Mouse (Mus musculus): Measurements from ENCODE around the gene Igtp.
"Not testable (repeated sequence)": the region's sequence is repeated elsewhere in the genome, so short reads cannot be mapped to it uniquely, and the experiment has no call there.

The Igtp gene

DNA sequence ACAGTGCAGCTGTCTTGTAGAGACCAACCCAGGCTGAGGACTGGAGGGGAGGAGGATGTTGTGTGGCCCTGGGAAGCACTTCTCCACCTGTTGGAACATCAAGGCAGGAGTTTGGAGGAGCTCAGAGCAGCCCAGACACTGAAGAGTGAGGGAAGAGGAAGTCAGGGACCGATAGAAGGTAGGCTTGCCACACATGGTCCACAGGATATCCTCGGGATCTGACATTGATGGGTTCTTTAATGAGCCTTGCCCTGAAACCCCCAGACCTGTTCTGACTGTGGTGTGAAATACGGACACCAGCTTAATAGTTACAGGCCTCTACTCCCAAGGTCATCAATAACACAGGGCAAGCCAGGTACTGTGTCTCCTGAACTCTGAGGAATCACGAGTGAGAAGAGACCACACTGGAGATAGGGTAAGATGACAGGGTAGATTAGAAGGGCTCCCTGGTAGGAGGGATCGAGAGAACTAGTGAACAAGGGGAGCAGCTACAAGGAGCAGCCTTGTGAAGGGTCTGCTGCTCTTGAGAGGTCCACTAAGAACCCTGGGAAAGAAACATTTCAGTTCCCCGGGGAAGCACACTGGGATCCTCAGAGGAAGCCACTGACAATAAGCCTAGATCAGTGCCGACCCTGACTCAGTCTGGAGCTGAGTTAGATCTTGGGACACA lies 14.5 kb downstream of the Igtp start:
- in situ Hi-C loops (cut with MseI, MboI): no loop called here

- in situ Hi-C loops (cut with MseI, MboI): no loop called here
Measured at GRCm38 (mm10) chr11:58214391-58215048, 15.2 kb downstream of the Igtp start.

GRCm38 (mm10) chr11:58215049-58215430 lies 15.7 kb downstream of the Igtp start:
- in situ Hi-C loops (cut with MseI, MboI): not testable (repeated sequence)

DNA sequence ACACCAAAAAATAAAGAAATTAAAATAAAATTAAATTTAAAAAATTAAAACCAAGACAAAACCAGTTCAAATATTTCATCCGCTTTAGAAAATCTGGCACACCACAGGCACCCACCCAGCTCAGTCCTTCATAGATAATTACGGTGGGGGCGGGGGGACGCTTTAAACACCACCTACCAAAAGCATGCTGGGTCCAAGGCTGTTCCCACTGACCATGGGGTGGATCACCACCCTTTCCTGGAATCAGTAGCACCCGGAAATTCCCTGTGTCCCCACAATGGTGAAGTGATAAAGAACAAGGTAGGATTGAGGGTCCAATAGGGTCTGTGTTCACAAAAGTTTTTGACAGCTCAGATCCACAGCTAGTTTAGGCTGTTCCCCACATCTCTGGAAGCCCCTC lies 16.5 kb downstream of the Igtp start:
- in situ Hi-C loops (cut with MseI, MboI): no loop called here

GRCm38 (mm10) chr11:58216823-58217222 lies 17.5 kb downstream of the Igtp start:
- in situ Hi-C loops (cut with MseI, MboI): no loop called here

GRCm38 (mm10) chr11:58223751-58224150 lies 24.4 kb downstream of the Igtp start:
- in situ Hi-C loops (cut with MseI, MboI): loop anchor here in 1 of 2 experiments (5.0 kb wide), 1 partner anchor 41 kb away; no protein-coding TSS in a partner anchor

- in situ Hi-C loops (cut with MseI, MboI): loop anchor here in 1 of 2 experiments (5.0 kb wide), 1 partner anchor 42 kb away; no protein-coding TSS in a partner anchor
Measured at GRCm38 (mm10) chr11:58224313-58224712, 25.0 kb downstream of the Igtp start.

- in situ Hi-C loops (cut with MseI, MboI): loop anchor here (5.0 kb wide), 2 partner anchors 43 to 48 kb away; no protein-coding TSS in a partner anchor
Measured at GRCm38 (mm10) chr11:58224872-58225271, 25.5 kb downstream of the Igtp start.

DNA sequence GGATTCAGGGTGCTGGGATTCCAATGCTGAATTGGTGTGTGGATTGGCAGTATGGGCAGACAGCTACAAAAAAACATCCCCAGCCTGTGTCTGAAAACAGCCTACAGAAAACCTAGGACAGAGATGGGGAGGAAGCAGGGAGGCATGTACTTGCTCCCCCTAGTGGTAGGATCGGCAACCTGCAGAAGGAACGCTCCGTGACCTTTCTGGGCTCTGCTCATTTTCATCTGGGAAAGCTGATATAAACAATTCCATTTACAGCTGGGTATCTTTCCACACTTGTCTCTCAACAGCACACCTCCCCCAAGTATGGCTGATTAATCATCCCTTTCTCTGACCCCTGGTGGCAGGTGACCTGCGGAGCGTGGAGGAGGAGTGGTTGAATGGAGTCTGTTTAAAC lies 26.3 kb downstream of the Igtp start:
- in situ Hi-C loops (cut with MseI, MboI): loop anchor here in 1 of 2 experiments (5.0 kb wide), 1 partner anchor 48 kb away; no protein-coding TSS in a partner anchor

- in situ Hi-C loops (cut with MseI, MboI): loop anchor here in 1 of 2 experiments (5.0 kb wide), 1 partner anchor 49 kb away; no protein-coding TSS in a partner anchor
Measured at GRCm38 (mm10) chr11:58226425-58226824, 27.1 kb downstream of the Igtp start.

GRCm38 (mm10) chr11:58228021-58228420 lies 28.7 kb downstream of the Igtp start:
- in situ Hi-C loops (cut with MseI, MboI): loop anchor here in 1 of 2 experiments (5.0 kb wide), 1 partner anchor 51 kb away; no protein-coding TSS in a partner anchor

DNA sequence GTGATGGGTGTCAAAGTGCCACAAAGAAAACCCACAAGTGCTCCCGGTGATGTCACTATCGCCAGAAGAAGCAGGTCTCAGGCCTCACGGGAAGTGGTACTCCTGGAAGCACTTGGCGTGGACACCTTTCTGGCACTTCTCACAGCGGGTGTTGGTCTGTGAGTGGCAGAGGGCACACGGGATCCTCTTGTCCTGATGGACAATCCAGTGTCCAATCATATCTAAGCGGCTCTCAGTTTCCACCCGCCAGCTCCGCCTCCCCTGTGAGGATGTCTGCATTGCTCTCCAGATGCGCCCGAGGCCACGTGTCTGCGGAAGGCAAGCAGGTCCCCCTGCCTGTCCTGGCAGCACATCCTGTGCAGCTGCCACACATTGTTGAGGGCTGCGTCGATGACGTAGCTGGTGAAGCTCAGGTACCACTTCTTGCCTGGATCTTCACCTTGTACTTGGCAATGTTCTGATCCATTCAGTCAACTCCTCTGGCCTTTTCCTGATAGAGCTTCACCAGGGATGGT lies 31.1 kb downstream of the Igtp start:
- in situ Hi-C loops (cut with MseI, MboI): no loop called here

DNA sequence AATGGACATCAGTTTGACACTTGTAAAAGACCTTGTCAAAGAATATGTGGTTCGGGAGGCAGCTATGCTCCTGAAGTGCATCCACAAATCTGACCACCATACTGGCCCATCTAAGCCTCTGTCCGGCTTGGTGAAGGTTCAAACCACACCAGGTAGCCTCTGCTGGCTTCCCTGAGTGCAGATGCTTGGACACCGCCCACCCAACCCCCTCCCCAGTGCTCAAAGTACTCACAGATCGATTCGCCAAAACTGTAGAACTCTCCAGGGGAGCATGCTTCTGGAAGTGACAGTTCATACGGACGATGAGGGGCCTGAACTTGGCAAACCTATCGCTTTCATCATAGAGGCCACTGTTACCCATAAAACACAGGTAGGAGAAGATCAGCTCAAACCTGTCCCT lies 31.8 kb downstream of the Igtp start:
- in situ Hi-C loops (cut with MseI, MboI): no loop called here

- in situ Hi-C loops (cut with MseI, MboI): not testable (repeated sequence)
Measured at GRCm38 (mm10) chr11:58234551-58234950, 35.2 kb downstream of the Igtp start.

DNA sequence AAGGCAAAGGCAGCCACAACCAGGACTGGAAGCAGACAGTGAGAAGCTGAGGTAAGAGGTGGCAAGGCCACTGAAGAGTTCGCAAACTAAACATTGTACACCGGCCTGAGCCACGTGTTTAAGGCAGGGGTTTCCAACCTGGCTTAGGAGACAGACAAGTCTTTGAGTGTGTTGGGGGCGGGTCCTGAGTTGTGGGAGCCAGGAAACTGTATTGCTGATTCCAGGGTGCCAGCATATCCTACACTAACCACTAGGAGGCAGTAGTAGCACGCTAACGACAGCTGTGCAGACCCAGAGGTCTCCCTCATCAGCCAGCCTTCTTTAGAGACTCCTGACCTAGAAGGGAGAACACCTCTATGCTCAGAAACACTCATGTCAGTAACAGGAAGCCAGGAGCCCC lies 35.8 kb downstream of the Igtp start:
- in situ Hi-C loops (cut with MseI, MboI): no loop called here

GRCm38 (mm10) chr11:58238840-58239791 lies 39.8 kb downstream of the Igtp start:
- in situ Hi-C loops (cut with MseI, MboI): no loop called here

DNA sequence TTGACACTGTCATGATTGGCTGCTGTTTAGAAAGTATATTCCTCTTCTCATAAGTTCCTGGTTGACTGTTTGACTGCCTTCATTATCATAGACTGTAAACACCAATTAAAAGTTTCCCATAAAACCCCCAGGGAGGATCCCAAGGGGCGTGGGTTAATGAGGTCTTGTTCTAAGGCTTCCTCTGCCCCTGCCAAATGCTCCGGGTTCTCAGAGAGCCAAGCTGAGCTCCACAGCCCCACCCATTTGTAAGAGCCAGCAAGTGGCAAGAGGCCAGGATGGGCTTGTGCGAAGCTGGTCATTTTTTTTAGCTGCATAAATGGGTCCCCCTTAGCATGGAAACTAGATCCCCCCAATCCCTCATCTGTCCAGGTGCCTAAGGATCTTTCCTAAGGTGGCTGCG lies 47.9 kb downstream of the Igtp start:
- in situ Hi-C loops (cut with MseI, MboI): no loop called here

- in situ Hi-C loops (cut with MseI, MboI): no loop called here
Measured at GRCm38 (mm10) chr11:58249203-58249981, 50.0 kb downstream of the Igtp start.

DNA sequence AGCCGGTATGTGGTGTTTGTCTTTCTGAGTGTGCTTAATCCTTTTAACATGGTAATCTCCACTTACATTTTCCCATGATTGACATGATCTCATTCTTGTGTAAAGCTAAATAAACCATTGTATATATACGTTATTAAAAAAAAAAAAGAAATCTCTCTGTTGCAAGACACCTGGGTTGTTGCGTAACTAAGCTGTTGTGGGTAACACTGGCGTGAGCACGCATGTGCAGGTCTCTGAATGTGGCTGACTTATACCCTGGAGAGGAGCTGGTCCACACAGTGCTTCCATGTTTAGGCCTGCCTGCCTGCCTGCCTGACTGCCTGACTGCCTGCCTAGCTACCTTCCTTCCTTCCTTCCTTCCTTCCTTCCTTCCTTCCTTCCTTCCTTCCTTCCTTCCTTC lies 51.2 kb downstream of the Igtp start:
- in situ Hi-C loops (cut with MseI, MboI): no loop called here

DNA sequence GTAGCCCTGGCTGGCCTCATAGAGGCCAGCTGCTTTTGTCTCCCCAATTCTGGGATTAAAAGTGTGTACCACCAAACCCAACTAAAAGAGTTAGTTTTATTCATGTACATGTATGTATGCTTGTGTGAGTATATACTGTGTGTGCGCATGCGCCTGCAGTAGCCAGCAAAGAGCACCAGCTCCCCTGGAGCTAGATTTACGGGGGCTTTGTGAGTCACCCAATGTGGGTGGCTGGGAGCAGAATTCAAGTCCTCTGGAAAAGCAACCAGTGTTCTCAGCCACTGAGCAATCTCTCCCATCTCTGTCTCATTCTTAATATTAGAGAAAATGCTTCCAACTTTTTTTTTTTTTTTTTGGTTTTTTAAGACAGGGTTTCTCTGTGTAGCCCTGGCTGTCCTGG lies 55.1 kb downstream of the Igtp start:
- in situ Hi-C loops (cut with MseI, MboI): no loop called here

All from mouse trophoblast stem cell (cell line).